Mouse (Mus musculus): Measurements from ENCODE around the gene Egfr. TPM values are rescaled to one million over a fixed set of nuclear protein-coding genes. Genes with fewer than 3 reads are reported as not detected.

The Egfr gene
- polyA plus RNA-seq, 1 experiment from 2014 or later = 14.5 TPM

DNA sequence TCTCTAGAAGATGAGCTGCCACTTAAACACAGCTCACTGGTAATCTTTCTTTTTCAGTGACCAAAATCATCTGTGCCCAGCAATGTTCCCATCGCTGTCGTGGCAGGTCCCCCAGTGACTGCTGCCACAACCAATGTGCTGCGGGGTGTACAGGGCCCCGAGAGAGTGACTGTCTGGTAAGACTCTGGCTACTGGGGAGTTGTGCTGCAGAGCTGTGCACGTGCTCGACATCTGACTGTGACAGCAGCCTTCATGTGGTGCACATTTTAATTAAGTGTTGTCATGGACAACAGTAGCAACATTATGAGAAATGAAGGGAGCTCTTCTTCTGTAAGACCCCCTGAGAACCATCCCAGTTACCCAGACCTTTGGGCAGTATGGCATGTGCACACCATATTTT lies 116.0 kb downstream of the Egfr start:
- Histone ChIP-seq H3K27ac (ENCODE audit: low read length) (no peak overlapping the region), H3K4me2 (replicated peaks; ENCODE audit: low read depth, low read length) (no peak overlapping the region), H3K9ac (replicated peaks; ENCODE audit: low read depth) (no peak overlapping the region), H3K4me3 (ENCODE audit: low read depth, low read length) (no peak overlapping the region), H3K9me3 (ENCODE audit: low read length) (no peaks in the 10 kb centered on the region), H3K36me3 (ENCODE audit: insufficient read depth, low read length) (no peaks in the 10 kb centered on the region), H3K27me3 (replicated peaks; ENCODE audit: insufficient read depth, low read length) (no peaks in the 10 kb centered on the region), H3K4me1 (ENCODE audit: insufficient read depth, low read depth, low read length) (no peaks in the 10 kb centered on the region)
- no peak for DNase-seq (ENCODE audit: low spot score)
- whole genome bisulfite sequencing = 80% methylated on average over 6 of the region's 6 CpGs
- TF ChIP-seq EP300 (IDR thresholded peaks at IDR 0.05) (no peak), CTCF (IDR thresholded peaks at IDR 0.05) (no peak)
- ATAC-seq = no peak

DNA sequence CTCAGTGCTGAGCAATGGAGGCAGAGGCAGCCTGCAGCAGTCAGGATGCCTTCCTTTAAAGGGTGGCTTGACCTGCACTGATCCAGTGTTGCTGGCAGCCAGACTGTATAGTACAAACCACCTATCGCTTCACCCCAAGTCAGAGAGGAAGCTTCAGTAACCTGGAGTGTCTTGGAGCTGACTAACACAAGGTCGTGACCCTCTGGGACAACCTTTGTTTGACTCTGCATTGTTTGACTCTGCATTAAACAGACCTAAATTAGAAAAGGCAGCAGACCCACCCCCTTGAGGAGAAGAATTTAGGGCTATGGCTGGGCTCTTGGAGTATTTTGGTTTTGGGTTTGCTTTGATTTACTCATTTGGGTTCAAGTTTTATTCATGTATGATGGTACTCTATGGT lies 117.5 kb downstream of the Egfr start:
- TF ChIP-seq CTCF (IDR thresholded peaks at IDR 0.05) (no peak), EP300 (IDR thresholded peaks at IDR 0.05) (no peak)
- no peaks in the 10 kb centered on the region for H3K4me1 ChIP-seq (ENCODE audit: insufficient read depth, low read depth, low read length)
- H3K27me3 ChIP-seq (replicated peaks; ENCODE audit: insufficient read depth, low read length) = no peaks in the 10 kb centered on the region
- ATAC-seq (no peak), DNase-seq (ENCODE audit: low spot score) (no peak)
- no peak overlapping the region for H3K9ac ChIP-seq (replicated peaks; ENCODE audit: low read depth)
- H3K4me3 ChIP-seq (ENCODE audit: low read depth, low read length) = no peak overlapping the region
- H3K27ac ChIP-seq (ENCODE audit: low read length) = no peak overlapping the region
- H3K36me3 ChIP-seq (ENCODE audit: insufficient read depth, low read length) = no peaks in the 10 kb centered on the region
- 68% methylated on average over 2 of the region's 2 CpGs for WGBS
- H3K9me3 ChIP-seq (ENCODE audit: low read length) = no peaks in the 10 kb centered on the region
- H3K4me2 ChIP-seq (replicated peaks; ENCODE audit: low read depth, low read length) = no peak overlapping the region

DNA sequence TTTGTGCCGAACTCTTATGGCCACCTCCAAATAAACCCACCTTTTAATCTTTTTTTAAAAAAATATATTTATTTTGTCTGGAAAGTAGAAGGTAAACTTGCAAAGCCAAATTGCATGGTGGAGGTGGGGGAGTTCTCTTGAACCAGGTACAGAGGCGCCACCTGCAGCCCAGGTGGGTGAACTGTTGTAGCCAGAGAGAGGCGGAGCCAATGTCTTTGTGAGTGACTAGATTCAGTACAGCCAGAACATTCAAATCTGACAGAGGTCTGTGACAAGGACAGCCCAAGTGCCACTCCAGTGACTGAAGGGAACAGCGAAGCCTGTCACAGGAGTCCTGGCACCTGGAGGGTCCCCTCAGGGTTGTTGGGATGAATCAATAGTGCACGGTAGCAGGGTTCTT lies 119.1 kb downstream of the Egfr start:
- Histone ChIP-seq H3K27ac (ENCODE audit: low read length) (no peak overlapping the region), H3K9me3 (ENCODE audit: low read length) (no peaks in the 10 kb centered on the region), H3K9ac (replicated peaks; ENCODE audit: low read depth) (no peak overlapping the region), H3K4me1 (ENCODE audit: insufficient read depth, low read depth, low read length) (no peaks in the 10 kb centered on the region), H3K4me2 (replicated peaks; ENCODE audit: low read depth, low read length) (no peak overlapping the region), H3K4me3 (ENCODE audit: low read depth, low read length) (no peak overlapping the region), H3K27me3 (replicated peaks; ENCODE audit: insufficient read depth, low read length) (no peaks in the 10 kb centered on the region), H3K36me3 (ENCODE audit: insufficient read depth, low read length) (no peaks in the 10 kb centered on the region)
- ATAC-seq (peak; percentile 56), DNase-seq (ENCODE audit: low spot score) (peak; percentile 65)
- TF ChIP-seq CTCF (IDR thresholded peaks at IDR 0.05) = peak; percentile 70
- no peak for TF ChIP-seq EP300 (IDR thresholded peaks at IDR 0.05)
- WGBS = 48% methylated on average over 5 of the region's 5 CpGs

DNA sequence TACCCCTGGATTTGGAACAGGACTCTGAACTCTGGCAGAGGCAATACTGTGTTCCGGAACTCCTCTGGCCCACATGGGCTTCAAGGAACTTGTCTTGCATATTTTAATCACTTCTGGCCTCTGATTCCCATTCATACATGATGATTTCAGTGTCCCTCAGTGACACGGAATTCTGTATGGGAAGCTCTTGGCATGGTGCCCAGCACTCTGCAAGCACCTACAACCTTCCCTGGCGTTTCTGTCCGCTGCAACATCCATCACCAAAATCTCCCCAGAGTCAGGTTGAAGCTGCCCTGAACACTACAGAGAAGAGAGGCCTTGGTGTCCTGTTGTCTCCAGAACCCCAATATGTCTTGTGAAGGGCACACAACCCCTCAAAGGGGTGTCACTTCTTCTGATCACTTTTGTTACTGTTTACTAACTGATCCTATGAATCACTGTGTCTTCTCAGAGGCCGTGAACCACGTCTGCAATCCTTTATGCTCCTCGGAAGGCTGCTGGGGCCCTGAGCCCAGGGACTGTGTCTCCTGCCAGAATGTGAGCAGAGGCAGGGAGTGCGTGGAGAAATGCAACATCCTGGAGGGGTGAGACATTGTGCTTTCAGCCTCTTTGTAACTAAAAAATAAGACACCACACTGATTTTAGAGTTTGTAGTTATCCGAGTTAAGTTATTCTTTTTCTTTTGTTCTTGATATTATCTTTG lies 125.8 kb downstream of the Egfr start:
- Histone ChIP-seq H3K9me3 (ENCODE audit: low read length) (no peaks in the 10 kb centered on the region), H3K27ac (ENCODE audit: low read length) (no peak overlapping the region), H3K4me3 (ENCODE audit: low read depth, low read length) (no peak overlapping the region), H3K27me3 (replicated peaks; ENCODE audit: insufficient read depth, low read length) (no peaks in the 10 kb centered on the region), H3K4me1 (ENCODE audit: insufficient read depth, low read depth, low read length) (no peaks in the 10 kb centered on the region), H3K36me3 (ENCODE audit: insufficient read depth, low read length) (no peaks in the 10 kb centered on the region), H3K4me2 (replicated peaks; ENCODE audit: low read depth, low read length) (no peak overlapping the region), H3K9ac (replicated peaks; ENCODE audit: low read depth) (no peak overlapping the region)
- TF ChIP-seq EP300 (IDR thresholded peaks at IDR 0.05) (no peak), CTCF (IDR thresholded peaks at IDR 0.05) (no peak)
- DNase-seq (ENCODE audit: low spot score) = no peak
- ATAC-seq = no peak
- WGBS = 38% methylated on average over 9 of the region's 9 CpGs

DNA sequence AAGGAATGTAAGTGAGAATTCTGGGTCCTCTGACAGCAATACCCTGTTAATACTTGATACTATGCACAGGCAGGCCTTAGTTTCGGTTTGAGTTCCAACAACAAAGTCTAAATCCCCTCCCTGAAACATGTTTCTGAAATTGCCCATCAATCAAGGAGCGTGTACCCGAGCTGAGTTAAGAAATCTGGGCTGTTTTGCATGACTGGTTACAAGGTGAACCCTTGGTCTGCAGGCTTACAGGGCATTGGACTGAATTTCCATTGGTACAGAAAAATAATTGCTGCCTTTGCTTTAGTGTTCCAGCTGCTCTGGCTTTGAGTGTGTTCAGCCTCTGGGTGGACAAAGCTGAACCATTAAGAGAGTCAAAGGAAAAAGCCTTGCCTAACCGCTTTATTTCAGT lies 129.9 kb downstream of the Egfr start:
- Histone ChIP-seq H3K9me3 (ENCODE audit: low read length) (no peaks in the 10 kb centered on the region), H3K4me1 (ENCODE audit: insufficient read depth, low read depth, low read length) (no peaks in the 10 kb centered on the region), H3K27me3 (replicated peaks; ENCODE audit: insufficient read depth, low read length) (no peaks in the 10 kb centered on the region), H3K36me3 (ENCODE audit: insufficient read depth, low read length) (no peaks in the 10 kb centered on the region), H3K9ac (replicated peaks; ENCODE audit: low read depth) (no peak overlapping the region), H3K4me3 (ENCODE audit: low read depth, low read length) (no peak overlapping the region), H3K4me2 (replicated peaks; ENCODE audit: low read depth, low read length) (no peak overlapping the region), H3K27ac (ENCODE audit: low read length) (no peak overlapping the region)
- TF ChIP-seq CTCF (IDR thresholded peaks at IDR 0.05) = no peak
- TF ChIP-seq EP300 (IDR thresholded peaks at IDR 0.05) = no peak
- WGBS = 82% methylated on average over 4 of the region's 4 CpGs
- DNase-seq (ENCODE audit: low spot score) (no peak), ATAC-seq (no peak)

DNA sequence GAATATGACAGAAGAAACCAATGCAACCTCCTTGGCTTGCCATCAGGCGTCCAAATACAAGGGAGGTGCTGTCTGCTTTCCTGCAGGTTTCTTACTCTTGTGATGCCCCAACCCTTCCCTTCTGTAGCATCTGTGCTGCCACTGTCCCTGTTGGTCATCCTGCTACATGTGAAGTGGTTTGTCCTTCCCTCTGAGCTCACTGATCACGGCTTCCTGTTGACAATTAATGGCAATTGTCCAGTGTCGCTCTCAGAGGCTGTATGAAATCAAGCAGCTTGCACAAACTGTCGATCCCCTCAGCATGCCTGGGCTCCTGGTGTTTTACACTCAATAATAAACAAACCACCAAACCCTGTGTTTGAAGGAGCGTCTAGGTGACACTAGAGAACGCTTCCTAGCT lies 134.1 kb downstream of the Egfr start:
- Histone ChIP-seq H3K4me1 (ENCODE audit: insufficient read depth, low read depth, low read length) (no peaks in the 10 kb centered on the region), H3K9ac (replicated peaks; ENCODE audit: low read depth) (no peak overlapping the region), H3K4me3 (ENCODE audit: low read depth, low read length) (no peak overlapping the region), H3K27ac (ENCODE audit: low read length) (no peak overlapping the region), H3K27me3 (replicated peaks; ENCODE audit: insufficient read depth, low read length) (no peaks in the 10 kb centered on the region), H3K9me3 (ENCODE audit: low read length) (no peaks in the 10 kb centered on the region), H3K4me2 (replicated peaks; ENCODE audit: low read depth, low read length) (no peak overlapping the region), H3K36me3 (ENCODE audit: insufficient read depth, low read length) (no peaks in the 10 kb centered on the region)
- DNase-seq (ENCODE audit: low spot score) = no peak
- no peak for ATAC-seq
- 45% methylated on average over 6 of the region's 6 CpGs for WGBS
- TF ChIP-seq EP300 (IDR thresholded peaks at IDR 0.05) (no peak), CTCF (IDR thresholded peaks at IDR 0.05) (no peak)

DNA sequence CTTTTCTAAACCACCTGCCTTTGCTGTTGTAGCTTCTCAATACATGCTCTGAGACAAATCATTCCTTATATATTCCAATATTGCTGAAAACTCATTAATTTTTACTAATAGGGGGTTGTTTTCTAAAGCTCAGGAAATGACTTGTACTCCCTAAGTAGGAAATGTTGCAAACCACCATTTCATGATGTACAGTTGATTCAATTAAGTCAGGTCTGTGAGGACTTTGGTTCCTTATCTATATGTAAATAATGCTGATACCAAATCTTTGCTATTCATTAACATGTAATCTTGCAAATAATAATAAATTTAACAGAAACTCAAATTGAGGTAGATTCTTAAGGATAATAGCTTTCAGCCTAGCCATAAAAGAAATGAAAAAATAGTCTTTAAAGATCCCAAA lies 136.1 kb downstream of the Egfr start:
- no peaks in the 10 kb centered on the region for H3K9me3 ChIP-seq (ENCODE audit: low read length)
- no peaks in the 10 kb centered on the region for H3K36me3 ChIP-seq (ENCODE audit: insufficient read depth, low read length)
- H3K9ac ChIP-seq (replicated peaks; ENCODE audit: low read depth) = no peak overlapping the region
- H3K4me3 ChIP-seq (ENCODE audit: low read depth, low read length) = no peak overlapping the region
- H3K27me3 ChIP-seq (replicated peaks; ENCODE audit: insufficient read depth, low read length) = no peaks in the 10 kb centered on the region
- no peak overlapping the region for H3K4me2 ChIP-seq (replicated peaks; ENCODE audit: low read depth, low read length)
- ATAC-seq = no peak
- H3K4me1 ChIP-seq (ENCODE audit: insufficient read depth, low read depth, low read length) = no peaks in the 10 kb centered on the region
- no peak overlapping the region for H3K27ac ChIP-seq (ENCODE audit: low read length)
- TF ChIP-seq CTCF (IDR thresholded peaks at IDR 0.05) (no peak), EP300 (IDR thresholded peaks at IDR 0.05) (no peak)
- DNase-seq (ENCODE audit: low spot score) = no peak

Data from lung, postnatal 0 days (tissue).